Mouse (Mus musculus): ENCODE measurements around the gene Hephl1. TPM values are rescaled to one million over a fixed set of nuclear protein-coding genes. Genes with fewer than 3 reads are reported as not detected.

Gene Hephl1
- polyA plus RNA-seq, 1 experiment from 2014 or later, result not detected

DNA sequence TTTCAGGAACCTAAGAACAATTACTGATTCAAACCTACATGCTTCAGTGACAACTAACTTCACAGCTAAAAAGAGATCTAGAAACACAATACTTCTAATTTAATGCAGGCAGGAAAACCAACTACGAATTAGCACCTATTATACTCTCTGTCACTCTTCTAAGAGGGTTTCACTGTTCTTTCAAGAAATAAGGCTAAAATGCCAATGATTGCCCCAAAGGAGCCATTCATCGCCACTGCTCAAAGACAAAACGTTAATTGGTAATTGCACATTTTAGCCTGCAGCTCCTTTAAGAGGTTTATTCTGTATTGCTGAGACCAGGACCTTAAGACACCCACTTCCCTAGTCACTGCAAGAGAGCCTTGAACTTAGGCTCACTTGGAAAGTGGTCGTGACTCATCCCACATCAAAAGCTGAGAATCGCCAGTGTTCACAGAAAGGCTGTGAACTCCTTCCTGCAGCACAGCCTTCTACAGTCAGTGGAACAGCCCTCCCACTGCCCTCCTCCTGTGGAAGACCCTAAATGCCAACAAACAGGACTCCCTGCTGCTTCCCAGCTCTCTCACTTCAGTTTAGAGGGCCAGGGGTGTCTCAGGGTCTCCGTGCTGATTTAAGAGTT is 108.8 kb downstream of the Hephl1 start:
- Histone ChIP-seq H3K27me3 (ENCODE audit: insufficient read depth, low read length) (no peaks in the 10 kb centered on the region), H3K4me1 (replicated peaks; ENCODE audit: insufficient read depth, low read length) (no peaks in the 10 kb centered on the region), H3K4me3 (replicated peaks; ENCODE audit: low read depth, low read length) (no peak overlapping the region), H3K36me3 (ENCODE audit: insufficient read depth, low read length) (0 out of 2 replicates have a peak, but pooled peaks cover 2% of the 10 kb centered on the region), H3K27ac (no peak overlapping the region), H3K9ac (ENCODE audit: low read depth, low read length) (no peak overlapping the region), H3K9me3 (replicated peaks; ENCODE audit: low read length) (no peaks in the 10 kb centered on the region), H3K4me2 (ENCODE audit: low read length) (no peak overlapping the region)
- 46% methylated on average over 6 of the region's 6 CpGs for WGBS
- no peak for ATAC-seq (replicated peaks; ENCODE audit: low FRiP score, low read depth)
- no peak for DNase-seq (ENCODE audit: low spot score)
- TF ChIP-seq CTCF (IDR thresholded peaks at IDR 0.05; ENCODE audit: low read depth), result no peak

Other genes with a start within 250 kb of the Hephl1 start
- 0.19 and 0.20 TPM in 2 replicates for gene Izumo1r, start 208.2 kb downstream of the Hephl1 start, polyA plus RNA-seq (2015; fragmentation: Nextera tagmentation; extraction: Ambion mirVana)
- gene Panx1, start 66.6 kb downstream of the Hephl1 start, polyA plus RNA-seq (2015; fragmentation: Nextera tagmentation; extraction: Ambion mirVana), result 29.9 and 37.3 TPM in 2 replicates
- 9.4 and 10.5 TPM in 2 replicates for gene Vstm5, start 126.9 kb upstream of the Hephl1 start, polyA plus RNA-seq (2015; fragmentation: Nextera tagmentation; extraction: Ambion mirVana)
- 30.9 and 36.2 TPM in 2 replicates for gene Med17, start 167.8 kb upstream of the Hephl1 start, polyA plus RNA-seq (2015; fragmentation: Nextera tagmentation; extraction: Ambion mirVana)
- gene Taf1d, start 194.1 kb upstream of the Hephl1 start, polyA plus RNA-seq (2015; fragmentation: Nextera tagmentation; extraction: Ambion mirVana), result 66.9 and 72.6 TPM in 2 replicates
- 55.2 and 58.6 TPM in 2 replicates for gene 4931406C07Rik, start 194.3 kb upstream of the Hephl1 start, polyA plus RNA-seq (2015; fragmentation: Nextera tagmentation; extraction: Ambion mirVana)
- 7.4 and 8.7 TPM in 2 replicates for gene Cep295, start 245.7 kb upstream of the Hephl1 start, polyA plus RNA-seq (2015; fragmentation: Nextera tagmentation; extraction: Ambion mirVana)

All from kidney, postnatal 0 days (tissue).